ENCODE assay signal across 24 mouse cellular contexts in the genomic region with DNA sequence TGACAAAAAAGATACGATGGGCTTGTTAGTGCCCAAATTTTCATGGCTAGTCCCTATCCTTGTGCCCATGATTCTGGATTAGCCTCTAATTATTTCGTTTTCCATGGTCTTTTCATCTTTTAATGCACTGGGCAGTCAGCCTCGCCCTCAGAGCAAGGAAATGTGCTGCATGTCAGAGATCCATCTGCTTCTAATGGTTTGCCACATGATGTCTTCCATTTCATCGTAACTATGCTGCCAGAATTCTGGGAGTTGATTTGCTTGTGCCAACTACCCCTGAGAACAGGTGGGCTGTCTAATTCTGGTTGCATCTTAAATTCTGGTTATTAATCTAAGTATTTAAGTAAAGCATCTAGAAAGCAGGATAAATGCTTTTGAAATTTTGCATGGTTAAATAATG.
"Had no signal": no experiment of that assay in that cellular context is flagged by ENCODE, and none has a peak within 500 bp of the region (broad histone marks: within the 10 kb centered on the region; RNA-seq: fewer than 3 reads in every experiment).

No protein-coding gene starts in this region.

- H3K4me2 ChIP-seq: limb, embryonic 12.5 days; limb, embryonic 15.5 days; liver, embryonic 11.5 days; liver, embryonic 15.5 days; lung, embryonic 15.5 days; midbrain, embryonic 13.5 days; neural tube, embryonic 12.5 days; neural tube, embryonic 15.5 days had no signal

- H3K9ac ChIP-seq: limb, embryonic 12.5 days; limb, embryonic 15.5 days; liver, embryonic 15.5 days; lung, embryonic 15.5 days; midbrain, embryonic 13.5 days; neural tube, embryonic 12.5 days; neural tube, embryonic 15.5 days had no signal

- H3K4me3 ChIP-seq: layer of hippocampus, adult 2 months; limb, embryonic 12.5 days; limb, embryonic 15.5 days; liver, embryonic 15.5 days; lung, embryonic 15.5 days; megakaryocyte, embryonic 14.5 days; midbrain, embryonic 10.5 days; midbrain, embryonic 13.5 days; neural tube, embryonic 12.5 days; neural tube, embryonic 15.5 days had no signal

- H3K9me3 ChIP-seq: limb, embryonic 12.5 days; limb, embryonic 15.5 days; liver, embryonic 15.5 days; lung, embryonic 15.5 days; megakaryocyte, embryonic 14.5 days; midbrain, embryonic 13.5 days; neural tube, embryonic 12.5 days; neural tube, embryonic 15.5 days had no signal

- ATAC-seq: midbrain, embryonic 13.5 days had no signal

- H3K27ac ChIP-seq: kidney, postnatal 0 days; layer of hippocampus, adult 2 months; limb, embryonic 12.5 days; limb, embryonic 15.5 days; liver, embryonic 15.5 days; lung, embryonic 15.5 days; midbrain, embryonic 10.5 days; midbrain, embryonic 13.5 days; neural tube, embryonic 12.5 days; neural tube, embryonic 15.5 days; stomach, postnatal 0 days had no signal

- H3K27me3 ChIP-seq: limb, embryonic 12.5 days; limb, embryonic 15.5 days; liver, embryonic 15.5 days; lung, embryonic 15.5 days; megakaryocyte, embryonic 14.5 days; midbrain, embryonic 13.5 days; neural tube, embryonic 12.5 days; neural tube, embryonic 15.5 days had no signal

- H3K4me1 ChIP-seq: limb, embryonic 12.5 days; limb, embryonic 15.5 days; liver, embryonic 15.5 days; lung, embryonic 15.5 days; megakaryocyte, embryonic 14.5 days; midbrain, embryonic 10.5 days; midbrain, embryonic 13.5 days; neural tube, embryonic 12.5 days; neural tube, embryonic 15.5 days had no signal

- DNase-seq: kidney, postnatal 25 days; layer of hippocampus, adult 9-11 months; lung, adult 18-20 months; lung, postnatal 10 days; lung, postnatal 36 days; right cerebral cortex, adult 18-20 months; right cerebral cortex, postnatal 14 days; right cerebral cortex, postnatal 4 days; thymus, adult 2 months; thymus, postnatal 14 days; thymus, postnatal 4 days had no signal

- H3K36me3 ChIP-seq: limb, embryonic 12.5 days; limb, embryonic 15.5 days; liver, embryonic 15.5 days; lung, embryonic 15.5 days; midbrain, embryonic 10.5 days; midbrain, embryonic 13.5 days; neural tube, embryonic 12.5 days; neural tube, embryonic 15.5 days had no signal
